Mouse (Mus musculus): ENCODE measurements around the gene Eefsec. TPM values are rescaled to one million over a fixed set of nuclear protein-coding genes. Genes with fewer than 3 reads are reported as not detected.
A peak's percentile ranks its signal among the peaks of the same experiment; 100 is the strongest.

The Eefsec gene
- total and polyA plus RNA-seq, 3 experiments: 27.5 to 378 (median 40.7) TPM

GRCm38 (mm10) chr6:88444076-88444750 lies 2.1 kb downstream of the Eefsec start:
- no peak for TF ChIP-seq POLR2AphosphoS5 (IDR thresholded peaks at IDR 0.05; ENCODE audit: borderline replicate concordance, low read depth, low read length)
- no peak for TF ChIP-seq NELFE (IDR thresholded peaks at IDR 0.05; ENCODE audit: low read depth, low read length)
- TF ChIP-seq HCFC1 (IDR thresholded peaks at IDR 0.05; ENCODE audit: low read depth, low read length): no peak
- TF ChIP-seq ZKSCAN1 (IDR thresholded peaks at IDR 0.05; ENCODE audit: low read depth, low read length): no peak
- Histone ChIP-seq H3K79me2 (ENCODE audit: control insufficient read depth, insufficient read depth, low read length, poor library complexity) (peaks cover 16% of the 10 kb centered on the region), H3K27ac (ENCODE audit: control insufficient read depth, low read depth, low read length) (no peak overlapping the region), H3K4me1 (ENCODE audit: control insufficient read depth in 1 of 2, insufficient read depth in 2 of 2, low read length in 2 of 2) (peaks cover 0 to 21% of the 10 kb centered on the region in 2 experiments; a peak in 3 of 4 replicates), H3K27me3 (ENCODE audit: control insufficient read depth in 1 of 2, insufficient read depth in 2 of 2, low read length in 2 of 2) (no peaks in the 10 kb centered on the region), H3K9ac (ENCODE audit: control insufficient read depth, low read depth, low read length, poor library complexity, severe bottlenecking) (no peak overlapping the region), H3K9me3 (replicated peaks; ENCODE audit: insufficient read depth, low read length) (no peaks in the 10 kb centered on the region), H3K4me3 (ENCODE audit: control insufficient read depth in 1 of 2, insufficient read depth in 1 of 2, low read depth in 2 of 2, low read length in 2 of 2) (no peak overlapping the region), H3K36me3 (ENCODE audit: control insufficient read depth in 1 of 2, insufficient read depth in 2 of 2, low read length in 2 of 2) (peaks cover 1 to 22% of the 10 kb centered on the region in 2 experiments; a peak in 2 of 4 replicates)
- DNase-seq (ENCODE audit: low read depth, low spot score): no peak

- H3K4me1 ChIP-seq (ENCODE audit: control insufficient read depth in 1 of 2, insufficient read depth in 2 of 2, low read length in 2 of 2): peaks cover 0 to 21% of the 10 kb centered on the region in 2 experiments; a peak in 3 of 4 replicates
- no peaks in the 10 kb centered on the region for H3K27me3 ChIP-seq (ENCODE audit: control insufficient read depth in 1 of 2, insufficient read depth in 2 of 2, low read length in 2 of 2)
- no peak overlapping the region for H3K4me3 ChIP-seq (ENCODE audit: control insufficient read depth in 1 of 2, insufficient read depth in 1 of 2, low read depth in 2 of 2, low read length in 2 of 2)
- peak; percentile 69 for DNase-seq (ENCODE audit: low read depth, low spot score)
- no peak overlapping the region for H3K9ac ChIP-seq (ENCODE audit: control insufficient read depth, low read depth, low read length, poor library complexity, severe bottlenecking)
- peaks cover 1 to 22% of the 10 kb centered on the region in 2 experiments; a peak in 2 of 4 replicates for H3K36me3 ChIP-seq (ENCODE audit: control insufficient read depth in 1 of 2, insufficient read depth in 2 of 2, low read length in 2 of 2)
- TF ChIP-seq HCFC1 (IDR thresholded peaks at IDR 0.05; ENCODE audit: low read depth, low read length): no peak
- no peaks in the 10 kb centered on the region for H3K9me3 ChIP-seq (replicated peaks; ENCODE audit: insufficient read depth, low read length)
- peaks cover 18% of the 10 kb centered on the region for H3K79me2 ChIP-seq (ENCODE audit: control insufficient read depth, insufficient read depth, low read length, poor library complexity)
- no peak overlapping the region for H3K27ac ChIP-seq (ENCODE audit: control insufficient read depth, low read depth, low read length)
These were observed 2.9 kb downstream of the Eefsec start for GRCm38 (mm10) chr6:88443446-88443845.

GRCm38 (mm10) chr6:88442551-88442950 lies 3.8 kb downstream of the Eefsec start:
- DNase-seq (ENCODE audit: low read depth, low spot score): no peak
- peaks cover 18% of the 10 kb centered on the region for H3K79me2 ChIP-seq (ENCODE audit: control insufficient read depth, insufficient read depth, low read length, poor library complexity)
- H3K27ac ChIP-seq (ENCODE audit: control insufficient read depth, low read depth, low read length): no peak overlapping the region
- TF ChIP-seq POLR2A (IDR thresholded peaks at IDR 0.05; ENCODE audit: control insufficient read depth in 1 of 2, insufficient read depth in 1 of 2, low read depth in 1 of 2, low read length in 2 of 2, poor library complexity in 1 of 2) (no peak), CTCF (IDR thresholded peaks at IDR 0.05 in 2 of 3, conservative IDR thresholded peaks at IDR 0.05 in 1 of 3; ENCODE audit: control insufficient read depth in 1 of 3, insufficient read depth in 1 of 3, low read depth in 2 of 3, low read length in 3 of 3, poor library complexity in 1 of 3, severe bottlenecking in 1 of 3) (no peak), RCOR1 (IDR thresholded peaks at IDR 0.05; ENCODE audit: low read depth, low read length) (no peak), MEF2A (IDR thresholded peaks at IDR 0.05; ENCODE audit: extremely low read depth, insufficient replicate concordance, low read depth, low read length, poor library complexity, severe bottlenecking) (no peak), NELFE (IDR thresholded peaks at IDR 0.05; ENCODE audit: low read depth, low read length) (no peak), JUND (IDR thresholded peaks at IDR 0.05; ENCODE audit: low read depth, low read length) (no peak), BHLHE40 (IDR thresholded peaks at IDR 0.05; ENCODE audit: borderline replicate concordance, low read depth, low read length) (no peak), MYB (IDR thresholded peaks at IDR 0.05; ENCODE audit: low read depth, low read length) (no peak), SIN3A (IDR thresholded peaks at IDR 0.05; ENCODE audit: low read length) (no peak), MYC (IDR thresholded peaks at IDR 0.05; ENCODE audit: low read depth, low read length) (no peak), EP300 (IDR thresholded peaks at IDR 0.05; ENCODE audit: low read depth in 1 of 2, low read length in 2 of 2) (no peak), TAL1 (IDR thresholded peaks at IDR 0.05; ENCODE audit: low read length) (no peak), TBP (IDR thresholded peaks at IDR 0.05; ENCODE audit: low read depth, low read length) (no peak), ZNF384 (IDR thresholded peaks at IDR 0.05; ENCODE audit: low read depth, low read length) (no peak), TCF12 (IDR thresholded peaks at IDR 0.05; ENCODE audit: low read depth, low read length) (no peak), HCFC1 (IDR thresholded peaks at IDR 0.05; ENCODE audit: low read depth, low read length) (no peak), MAZ (IDR thresholded peaks at IDR 0.05; ENCODE audit: low read depth, low read length) (no peak), MAFK (IDR thresholded peaks at IDR 0.05; ENCODE audit: borderline replicate concordance, low read depth, low read length) (no peak), POLR2AphosphoS5 (IDR thresholded peaks at IDR 0.05; ENCODE audit: borderline replicate concordance, low read depth, low read length) (no peak)
- H3K9me3 ChIP-seq (replicated peaks; ENCODE audit: insufficient read depth, low read length): no peaks in the 10 kb centered on the region
- peaks cover 0 to 21% of the 10 kb centered on the region in 2 experiments; a peak in 3 of 4 replicates for H3K4me1 ChIP-seq (ENCODE audit: control insufficient read depth in 1 of 2, insufficient read depth in 2 of 2, low read length in 2 of 2)
- H3K27me3 ChIP-seq (ENCODE audit: control insufficient read depth in 1 of 2, insufficient read depth in 2 of 2, low read length in 2 of 2): no peaks in the 10 kb centered on the region
- H3K36me3 ChIP-seq (ENCODE audit: control insufficient read depth in 1 of 2, insufficient read depth in 2 of 2, low read length in 2 of 2): peaks cover 1 to 22% of the 10 kb centered on the region in 2 experiments; a peak in 2 of 4 replicates
- no peak overlapping the region for H3K4me3 ChIP-seq (ENCODE audit: control insufficient read depth in 1 of 2, insufficient read depth in 1 of 2, low read depth in 2 of 2, low read length in 2 of 2)
- H3K9ac ChIP-seq (ENCODE audit: control insufficient read depth, low read depth, low read length, poor library complexity, severe bottlenecking): no peak overlapping the region
